Mouse (Mus musculus) intestine, postnatal 0 days (tissue): Measurements from ENCODE around the gene Gadd45b. TPM values are rescaled to one million over a fixed set of nuclear protein-coding genes. Genes with fewer than 3 reads are reported as not detected.

Source experiments
- ATAC-seq: fragments of 200-750 bp; cut with Nextera tagmentation; 2 replicates; pipeline ENCODE4 v1.8.0; 2017; ENCODE audit warnings: mild to moderate bottlenecking, moderate TSS enrichment, moderate library complexity
- H3K27ac ChIP-seq: fragments of 300-500 bp; sonication (generic); 2 replicates; pipeline ENCODE4 v1.5.1; 2014; ENCODE audit warnings: mild to moderate bottlenecking, low read depth, low read length, moderate library complexity
- H3K27me3 ChIP-seq: fragments of 300-500 bp; sonication (generic); replicated peaks from 2 replicates; pipeline ENCODE4 v1.6.1; 2014; ENCODE audit warnings: low read length, mixed read lengths; ENCODE audit not compliant: control insufficient read depth, insufficient read depth
- H3K36me3 ChIP-seq: fragments of 300-500 bp; sonication (generic); 2 replicates; pipeline ENCODE4 v1.6.1; 2014; ENCODE audit warnings: mild to moderate bottlenecking, moderate library complexity; ENCODE audit not compliant: control insufficient read depth, insufficient read depth
- H3K4me1 ChIP-seq: fragments of 300-500 bp; sonication (generic); replicated peaks from 2 replicates; pipeline ENCODE4 v1.6.1; 2014; ENCODE audit warnings: antibody characterized with exemption, low read length, mixed read lengths; ENCODE audit not compliant: control insufficient read depth, insufficient read depth
- H3K4me2 ChIP-seq: fragments of 300-500 bp; sonication (generic); replicated peaks from 2 replicates; pipeline ENCODE4 v1.6.1; 2014; ENCODE audit warnings: low read depth, mild to moderate bottlenecking, moderate library complexity
- H3K4me3 ChIP-seq: fragments of 300-500 bp; sonication (generic); 2 replicates; pipeline ENCODE4 v1.5.1; 2014; ENCODE audit warnings: low read depth, low read length
- H3K9ac ChIP-seq: fragments of 300-500 bp; sonication (generic); 2 replicates; pipeline ENCODE4 v1.6.1; 2014; ENCODE audit warnings: mild to moderate bottlenecking, low read depth, low read length
- H3K9me3 ChIP-seq: fragments of 300-500 bp; sonication (generic); 2 replicates; pipeline ENCODE4 v1.6.1; 2016; ENCODE audit warnings: mixed run types; ENCODE audit not compliant: control insufficient read depth
- CTCF ChIP-seq: sonication (generic); IDR thresholded peaks from 2 replicates; pipeline ENCODE4 v1.5.1; 2016; ENCODE audit warnings: low read depth, mild to moderate bottlenecking, control low read depth, antibody characterized with exemption, moderate library complexity
- WGBS: fragments of 180-500 bp; shearing (Covaris S2); extraction: QIAGEN DNeasy Blood & Tissue Kit; methylation state at CpG from one replicate; pipeline ENCODE4 v1.1.7; 2014; 5-methylcytosine and 5-hydroxymethylcytosine counted together
- polyA plus RNA-seq: library from polyadenylated mRNA; unstranded; fragments of >200 nt; fragmentation: Nextera tagmentation; extraction: Ambion mirVana; gene quantifications from 2 replicates; pipeline ENCODE4 v1.2.1, GENCODE M21; 2015

Gadd45b gene
- polyA plus RNA-seq, 1 experiment from 2014 or later, result 19.9 TPM

- no peak overlapping the region for H3K4me3 ChIP-seq
Measured at GRCm38 (mm10) chr10:80954843-80955242, 25.0 kb downstream of the Gadd45b start.

GRCm38 (mm10) chr10:80955536-80955935 is 25.7 kb downstream of the Gadd45b start:
- Histone ChIP-seq H3K36me3 (no peaks in the 10 kb centered on the region), H3K27ac (no peak overlapping the region), H3K9ac (no peak overlapping the region), H3K9me3 (no peaks in the 10 kb centered on the region), H3K4me2 (no peak overlapping the region), H3K4me1 (0 out of 2 replicates have a peak, but pooled peaks cover 2% of the 10 kb centered on the region), H3K27me3 (no peaks in the 10 kb centered on the region), H3K4me3 (no peak overlapping the region)
- WGBS, result 26% methylated on average over 9 of the region's 9 CpGs
- peak; percentile 7; the same call in 1 of the 2 replicates for ATAC-seq
- peak; percentile 91 for TF ChIP-seq CTCF

More at GRCm38 (mm10) chr10:80954843-80955242, 25.0 kb downstream of the Gadd45b start:
- Histone ChIP-seq H3K4me2 (no peak overlapping the region), H3K36me3 (no peaks in the 10 kb centered on the region), H3K9me3 (no peaks in the 10 kb centered on the region), H3K4me1 (0 out of 2 replicates have a peak, but pooled peaks cover 2% of the 10 kb centered on the region), H3K9ac (no peak overlapping the region), H3K27me3 (no peaks in the 10 kb centered on the region), H3K27ac (no peak overlapping the region)
- 44% methylated on average over 6 of the region's 6 CpGs for WGBS
- no peak for TF ChIP-seq CTCF
- 0 out of 2 replicates have a peak, but pooled peaks have one; percentile 7 for ATAC-seq

GRCm38 (mm10) chr10:80956385-80956784 is 26.5 kb downstream of the Gadd45b start:
- no peak for TF ChIP-seq CTCF
- Histone ChIP-seq H3K9ac (no peak overlapping the region), H3K9me3 (no peaks in the 10 kb centered on the region)

GRCm38 (mm10) chr10:80956901-80957300 is 27.0 kb downstream of the Gadd45b start:
- Histone ChIP-seq H3K36me3 (no peaks in the 10 kb centered on the region), H3K27ac (no peak overlapping the region), H3K4me1 (0 out of 2 replicates have a peak, but pooled peaks cover 2% of the 10 kb centered on the region), H3K9ac (no peak overlapping the region), H3K9me3 (no peaks in the 10 kb centered on the region), H3K4me3 (no peak overlapping the region), H3K4me2 (no peak overlapping the region), H3K27me3 (no peaks in the 10 kb centered on the region)
- no peak for ATAC-seq
- WGBS, result 75% methylated on average over 6 of the region's 6 CpGs
- TF ChIP-seq CTCF, result no peak

More at GRCm38 (mm10) chr10:80956385-80956784, 26.5 kb downstream of the Gadd45b start:
- H3K27me3 ChIP-seq, result no peaks in the 10 kb centered on the region
- H3K4me2 ChIP-seq, result no peak overlapping the region
- WGBS, result 93% methylated on average over 8 of the region's 8 CpGs
- ATAC-seq, result no peak
- H3K4me1 ChIP-seq, result 0 out of 2 replicates have a peak, but pooled peaks cover 2% of the 10 kb centered on the region
- H3K36me3 ChIP-seq, result no peaks in the 10 kb centered on the region
- H3K27ac ChIP-seq, result no peak overlapping the region
- no peak overlapping the region for H3K4me3 ChIP-seq

- no peak overlapping the region for H3K27ac ChIP-seq
- WGBS, result 79% methylated on average over 4 of the region's 4 CpGs
- H3K4me1 ChIP-seq, result 0 out of 2 replicates have a peak, but pooled peaks cover 2% of the 10 kb centered on the region
- H3K4me2 ChIP-seq, result no peak overlapping the region
- no peaks in the 10 kb centered on the region for H3K36me3 ChIP-seq
- no peak overlapping the region for H3K4me3 ChIP-seq
- TF ChIP-seq CTCF, result peak; percentile 33
- no peaks in the 10 kb centered on the region for H3K27me3 ChIP-seq
- no peak for ATAC-seq
- no peaks in the 10 kb centered on the region for H3K9me3 ChIP-seq
- no peak overlapping the region for H3K9ac ChIP-seq
Measured at GRCm38 (mm10) chr10:80957791-80958190, 27.9 kb downstream of the Gadd45b start.

GRCm38 (mm10) chr10:80958979-80959637 is 29.2 kb downstream of the Gadd45b start:
- no peak for TF ChIP-seq CTCF
- H3K27me3 ChIP-seq, result no peaks in the 10 kb centered on the region
- H3K4me3 ChIP-seq, result no peak overlapping the region
- no peaks in the 10 kb centered on the region for H3K9me3 ChIP-seq
- H3K4me1 ChIP-seq, result 0 out of 2 replicates have a peak, but pooled peaks cover 5% of the 10 kb centered on the region
- no peak overlapping the region for H3K9ac ChIP-seq
- H3K4me2 ChIP-seq, result no peak overlapping the region
- WGBS, result 85% methylated on average over 5 of the region's 5 CpGs
- no peaks in the 10 kb centered on the region for H3K36me3 ChIP-seq
- ATAC-seq, result no peak
- H3K27ac ChIP-seq, result no peak overlapping the region
